Mouse (Mus musculus) intestine, embryonic 16.5 days (tissue): ENCODE measurements around the gene Sirt2. TPM values are rescaled to one million over a fixed set of nuclear protein-coding genes. Genes with fewer than 3 reads are reported as not detected.

ENCODE experiments used
- ATAC-seq: fragments of 200-750 bp; cut with Nextera tagmentation; 2 replicates; pipeline ENCODE4 v1.8.0; 2017; ENCODE audit warnings: moderate TSS enrichment, moderate library complexity
- H3K27ac ChIP-seq: fragments of 300-500 bp; sonication (generic); 2 replicates; pipeline ENCODE4 v1.5.1; 2014; ENCODE audit warnings: mild to moderate bottlenecking, low read length
- H3K27me3 ChIP-seq: fragments of 300-500 bp; sonication (generic); replicated peaks from 2 replicates; pipeline ENCODE4 v1.6.1; 2014; ENCODE audit warnings: low read length, control low read depth, mixed read lengths; ENCODE audit not compliant: control insufficient read depth, insufficient read depth
- H3K36me3 ChIP-seq: fragments of 300-500 bp; sonication (generic); 2 replicates; pipeline ENCODE4 v1.6.1; 2014; ENCODE audit warnings: low read length, control low read depth; ENCODE audit not compliant: control insufficient read depth, insufficient read depth
- H3K4me1 ChIP-seq: fragments of 300-500 bp; sonication (generic); 2 replicates; pipeline ENCODE4 v1.6.1; 2014; ENCODE audit warnings: low read length, control low read depth, mixed read lengths; ENCODE audit not compliant: control insufficient read depth, insufficient read depth
- H3K4me2 ChIP-seq: fragments of 300-500 bp; sonication (generic); 2 replicates; pipeline ENCODE4 v1.6.1; 2014; ENCODE audit warnings: low read depth, low read length, control low read depth
- H3K4me3 ChIP-seq: fragments of 300-500 bp; sonication (generic); 2 replicates; pipeline ENCODE4 v1.5.1; 2014; ENCODE audit warnings: mild to moderate bottlenecking, low read length
- H3K9ac ChIP-seq: fragments of 300-500 bp; sonication (generic); 2 replicates; pipeline ENCODE4 v1.6.1; 2014; ENCODE audit warnings: low read depth, low read length
- H3K9me3 ChIP-seq: fragments of 300-500 bp; sonication (generic); 2 replicates; pipeline ENCODE4 v1.6.1; 2016; ENCODE audit warnings: low read length, control low read depth; ENCODE audit not compliant: control insufficient read depth
- WGBS: fragments of 180-500 bp; shearing (Covaris S2); extraction: QIAGEN DNeasy Blood & Tissue Kit; methylation state at CpG from one replicate; pipeline ENCODE4 v1.1.7; 2014; 5-methylcytosine and 5-hydroxymethylcytosine counted together
- polyA plus RNA-seq: library from polyadenylated mRNA; unstranded; fragments of >200 nt; fragmentation: Nextera tagmentation; extraction: Ambion mirVana; gene quantifications from 2 replicates; pipeline ENCODE4 v1.2.1, GENCODE M21; 2015

Gene Sirt2
- 71.9 and 77.6 TPM in 2 replicates for polyA plus RNA-seq

- Histone ChIP-seq H3K9ac (peak within 1 kb of the TSS; percentile 80), H3K27me3 (no peaks in the 10 kb centered on the region), H3K4me3 (peak within 1 kb of the TSS; percentile 93), H3K4me1 (peaks cover 17% of the 10 kb centered on the region), H3K27ac (no peak within 1 kb of the TSS), H3K36me3 (peaks cover 2% of the 10 kb centered on the region; the same call in 1 of the 2 replicates), H3K9me3 (no peaks in the 10 kb centered on the region), H3K4me2 (peak within 1 kb of the TSS; percentile 67)
- under 1% methylated on average over 45 of the region's 45 CpGs for WGBS
- peak; percentile 99 for ATAC-seq
These were observed at the start of gene Sirt2 for GRCm38 (mm10) chr7:28766173-28766879. Gene Sirt2 (plus strand): TSS chr7:28766735.

GRCm38 (mm10) chr7:28717726-28718125 is 48.8 kb upstream of the Sirt2 start:
- H3K27me3 ChIP-seq: no peaks in the 10 kb centered on the region
- H3K4me3 ChIP-seq: no peak overlapping the region
- 0 out of 2 replicates have a peak overlapping the region, but pooled peaks have one; percentile 33 for H3K27ac ChIP-seq
- ATAC-seq: no peak
- H3K9ac ChIP-seq: no peak overlapping the region
- 0 out of 2 replicates have a peak, but pooled peaks cover 2% of the 10 kb centered on the region for H3K9me3 ChIP-seq
- no peak overlapping the region for H3K4me2 ChIP-seq
- H3K36me3 ChIP-seq: no peaks in the 10 kb centered on the region
- WGBS: 74% methylated on average over 10 of the region's 10 CpGs
- peaks cover 4% of the 10 kb centered on the region; the same call in 1 of the 2 replicates for H3K4me1 ChIP-seq

GRCm38 (mm10) chr7:28719159-28719558 is 47.4 kb upstream of the Sirt2 start:
- 53% methylated on average over 4 of the region's 4 CpGs for WGBS
- H3K4me2 ChIP-seq: no peak overlapping the region
- no peaks in the 10 kb centered on the region for H3K27me3 ChIP-seq
- no peak; the same call in 1 of the 2 replicates for ATAC-seq
- H3K4me1 ChIP-seq: peaks cover 4% of the 10 kb centered on the region; the same call in 1 of the 2 replicates
- H3K27ac ChIP-seq: no peak overlapping the region
- H3K9ac ChIP-seq: no peak overlapping the region
- 0 out of 2 replicates have a peak, but pooled peaks cover 2% of the 10 kb centered on the region for H3K9me3 ChIP-seq
- H3K36me3 ChIP-seq: no peaks in the 10 kb centered on the region
- H3K4me3 ChIP-seq: no peak overlapping the region

GRCm38 (mm10) chr7:28719650-28720049 is 46.9 kb upstream of the Sirt2 start:
- H3K9ac ChIP-seq: no peak overlapping the region
- H3K4me1 ChIP-seq: peaks cover 4% of the 10 kb centered on the region; the same call in 1 of the 2 replicates
- ATAC-seq: no peak
- 79% methylated on average over 2 of the region's 2 CpGs for WGBS
- H3K9me3 ChIP-seq: 0 out of 2 replicates have a peak, but pooled peaks cover 2% of the 10 kb centered on the region
- no peak overlapping the region for H3K27ac ChIP-seq
- H3K4me2 ChIP-seq: no peak overlapping the region
- H3K27me3 ChIP-seq: no peaks in the 10 kb centered on the region
- no peaks in the 10 kb centered on the region for H3K36me3 ChIP-seq
- no peak overlapping the region for H3K4me3 ChIP-seq

- Histone ChIP-seq H3K9me3 (0 out of 2 replicates have a peak, but pooled peaks cover 2% of the 10 kb centered on the region), H3K36me3 (no peaks in the 10 kb centered on the region), H3K4me3 (no peak overlapping the region), H3K4me2 (no peak overlapping the region), H3K27ac (no peak overlapping the region), H3K27me3 (no peaks in the 10 kb centered on the region), H3K4me1 (peaks cover 4% of the 10 kb centered on the region; the same call in 1 of the 2 replicates), H3K9ac (no peak overlapping the region)
- ATAC-seq: no peak
- 66% methylated on average over 3 of the region's 3 CpGs for WGBS
These were observed 45.6 kb upstream of the Sirt2 start for GRCm38 (mm10) chr7:28720753-28721537.

GRCm38 (mm10) chr7:28722079-28722478 is 44.5 kb upstream of the Sirt2 start:
- WGBS: 91% methylated on average over 7 of the region's 7 CpGs
- H3K9ac ChIP-seq: no peak overlapping the region
- H3K27me3 ChIP-seq: no peaks in the 10 kb centered on the region
- no peak for ATAC-seq
- no peaks in the 10 kb centered on the region for H3K36me3 ChIP-seq
- H3K27ac ChIP-seq: no peak overlapping the region
- no peak overlapping the region for H3K4me2 ChIP-seq
- peaks cover 4% of the 10 kb centered on the region; the same call in 1 of the 2 replicates for H3K4me1 ChIP-seq
- H3K9me3 ChIP-seq: 0 out of 2 replicates have a peak, but pooled peaks cover 2% of the 10 kb centered on the region
- H3K4me3 ChIP-seq: no peak overlapping the region

- no peak overlapping the region for H3K27ac ChIP-seq
- no peaks in the 10 kb centered on the region for H3K4me1 ChIP-seq
- 0 out of 2 replicates have a peak, but pooled peaks cover 2% of the 10 kb centered on the region for H3K9me3 ChIP-seq
- H3K27me3 ChIP-seq: no peaks in the 10 kb centered on the region
- no peak overlapping the region for H3K4me3 ChIP-seq
- WGBS: 95% methylated on average over 2 of the region's 2 CpGs
- no peak overlapping the region for H3K4me2 ChIP-seq
- no peak overlapping the region for H3K9ac ChIP-seq
- ATAC-seq: no peak
- no peaks in the 10 kb centered on the region for H3K36me3 ChIP-seq
These were observed 41.9 kb upstream of the Sirt2 start for GRCm38 (mm10) chr7:28724613-28725012.

GRCm38 (mm10) chr7:28726600-28726999 is 39.9 kb upstream of the Sirt2 start:
- no peak overlapping the region for H3K4me3 ChIP-seq
- H3K9me3 ChIP-seq: 0 out of 2 replicates have a peak, but pooled peaks cover 2% of the 10 kb centered on the region
- peak overlapping the region; percentile 10; the same call in 1 of the 2 replicates for H3K4me2 ChIP-seq
- ATAC-seq: peak; percentile 59; the same call in 1 of the 2 replicates
- no peaks in the 10 kb centered on the region for H3K27me3 ChIP-seq
- WGBS: 7% methylated on average over 14 of the region's 14 CpGs
- H3K9ac ChIP-seq: no peak overlapping the region
- no peaks in the 10 kb centered on the region for H3K36me3 ChIP-seq
- no peak overlapping the region for H3K27ac ChIP-seq
- H3K4me1 ChIP-seq: no peaks in the 10 kb centered on the region
